Mouse (Mus musculus): ENCODE results near the gene Ralgapa1. TPM values are rescaled to one million over a fixed set of nuclear protein-coding genes. Genes with fewer than 3 reads are reported as not detected.

Ralgapa1 gene
- total RNA-seq (2021): 100 to 1,000 TPM; 122 to 125 TPM

DNA sequence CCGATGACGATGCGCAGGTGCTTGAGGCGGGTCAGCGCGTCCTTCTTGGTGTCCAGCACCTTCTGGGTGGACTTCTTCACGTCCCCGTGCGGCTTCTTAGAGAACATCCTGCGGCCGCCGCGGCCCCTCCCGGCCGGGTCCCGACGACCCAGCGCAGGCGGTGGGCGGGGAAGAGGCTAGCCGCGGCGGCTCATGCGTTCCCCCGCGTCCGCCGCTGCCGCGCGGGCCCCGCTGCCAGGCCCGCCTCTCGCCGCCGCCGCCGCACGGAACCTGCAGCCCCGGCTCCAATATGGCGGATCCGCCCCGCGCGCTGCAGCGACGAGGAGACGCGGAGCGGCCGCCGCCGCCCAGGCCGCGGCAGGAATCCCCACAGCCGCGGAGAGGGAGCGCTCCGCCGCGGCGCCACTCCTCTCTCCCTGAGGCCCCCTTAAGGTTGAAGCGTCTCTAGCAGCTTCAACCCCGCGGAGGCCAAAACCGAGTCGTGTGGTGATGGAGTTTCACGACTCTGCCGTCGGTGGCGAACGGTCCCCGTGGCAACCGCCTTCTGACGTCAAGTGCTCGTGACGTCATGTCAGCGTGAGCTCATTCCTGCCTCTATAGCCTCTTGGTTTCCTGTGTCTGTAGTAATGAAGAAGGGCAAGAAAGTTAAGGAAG lies at the start of gene Ralgapa1:
Ralgapa1 (minus strand) TSS at position 507 of the 654 bp plus-strand sequence.
- DNase-seq (ENCODE audit: low spot score in 2 of 2): peak; percentile 85 to 92
- intact Hi-C loops (cut with DNase I): no loop called here

DNA sequence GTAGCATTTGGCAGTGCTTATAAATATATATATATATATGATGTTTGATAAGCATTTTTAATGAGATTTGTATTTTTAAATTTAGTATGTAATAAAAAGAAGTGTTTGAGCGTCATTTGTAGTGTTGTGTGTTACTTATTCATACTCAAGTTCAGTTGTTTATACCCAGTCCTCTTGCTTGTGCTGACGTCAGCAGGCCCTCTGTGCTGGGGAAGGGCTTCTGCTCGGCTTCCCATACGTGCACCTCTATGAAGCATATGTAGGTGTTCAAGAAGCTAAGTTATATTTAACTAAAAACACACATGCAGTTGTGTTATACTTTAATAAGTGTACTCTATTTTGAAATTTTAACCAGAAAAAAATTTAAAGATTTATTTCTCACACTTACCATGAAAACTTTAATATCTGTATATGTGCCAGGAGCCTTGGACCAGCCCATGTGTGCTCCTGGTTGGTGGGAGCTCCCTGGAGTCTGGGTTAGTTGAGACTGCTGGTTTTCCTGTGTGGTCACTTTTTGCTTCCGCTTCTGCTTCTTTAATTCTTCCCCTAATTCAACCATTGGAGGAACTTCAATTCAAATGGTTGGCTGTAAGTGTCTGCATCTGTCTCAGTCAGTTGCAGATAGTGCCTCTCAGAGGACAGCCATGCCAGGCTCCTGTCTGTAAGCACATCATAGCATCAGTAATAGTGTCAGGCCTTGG lies 48.8 kb upstream of the Ralgapa1 start:
- intact Hi-C loops (cut with DNase I): no loop called here
- no peak for DNase-seq (ENCODE audit: low spot score in 2 of 2)

DNA sequence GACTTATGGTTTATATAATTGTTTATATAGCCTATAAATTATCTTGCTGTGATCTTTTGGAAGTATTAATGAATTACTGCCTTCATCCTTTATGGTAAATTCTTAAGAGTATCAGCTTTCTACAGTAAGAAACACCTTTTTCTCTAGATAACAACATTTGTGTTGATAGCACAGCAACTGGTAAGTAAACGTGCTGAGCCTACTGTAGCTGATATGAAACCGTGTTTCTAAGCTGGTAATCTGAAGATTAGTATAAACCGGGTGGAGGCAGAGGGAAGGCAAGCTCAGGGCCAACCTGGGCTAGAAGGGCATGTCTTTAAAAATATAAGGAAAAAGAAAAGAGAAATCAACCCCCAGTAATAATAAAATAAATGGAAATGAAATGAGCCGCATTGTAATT lies 46.8 kb upstream of the Ralgapa1 start:
- intact Hi-C loops (cut with DNase I): no loop called here
- no peak for DNase-seq (ENCODE audit: low spot score in 2 of 2)

- intact Hi-C loops (cut with DNase I): no loop called here
- DNase-seq (ENCODE audit: low spot score in 2 of 2): no peak
These were observed 39.7 kb upstream of the Ralgapa1 start for GRCm38 (mm10) chr12:55860631-55861030.

- intact Hi-C loops (cut with DNase I): no loop called here
- no peak for DNase-seq (ENCODE audit: low spot score in 2 of 2)
These were observed 38.7 kb upstream of the Ralgapa1 start for GRCm38 (mm10) chr12:55859409-55860349.

DNA sequence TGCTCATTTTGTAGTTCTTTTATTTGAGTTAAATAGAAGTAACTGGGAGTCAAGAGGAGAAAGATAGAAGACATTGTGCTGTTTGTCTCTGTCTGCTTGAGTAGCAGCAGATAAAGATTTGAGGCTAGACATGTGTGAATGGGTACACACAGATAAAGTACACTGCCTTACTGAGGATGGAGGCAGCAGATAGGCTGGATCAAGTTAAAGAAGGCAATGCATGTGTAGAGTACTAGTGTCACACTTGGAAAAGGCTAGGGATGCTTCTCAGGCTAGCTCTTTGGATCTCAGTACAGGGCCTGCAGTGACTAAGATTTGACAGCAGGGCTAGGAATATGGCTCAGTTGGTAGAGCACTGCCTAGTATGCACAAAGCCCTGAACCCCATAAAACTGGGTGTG lies 29.7 kb upstream of the Ralgapa1 start:
- intact Hi-C loops (cut with DNase I): no loop called here
- DNase-seq (ENCODE audit: low spot score in 2 of 2): no peak

- intact Hi-C loops (cut with DNase I): no loop called here
- DNase-seq (ENCODE audit: low spot score in 2 of 2): no peak
These were observed 26.9 kb upstream of the Ralgapa1 start for GRCm38 (mm10) chr12:55847851-55848250.

- intact Hi-C loops (cut with DNase I): no loop called here
- DNase-seq (ENCODE audit: low spot score in 2 of 2): peak in 1 of 2 experiments; percentile 10
These were observed 25.8 kb upstream of the Ralgapa1 start for GRCm38 (mm10) chr12:55846741-55847140.

GRCm38 (mm10) chr12:55837495-55837894 lies 16.5 kb upstream of the Ralgapa1 start:
- intact Hi-C loops (cut with DNase I): loop anchor here (10.0 kb wide), 2 partner anchors 313 to 533 kb away; partner anchors contain the start of gene Ppp2r3c
- DNase-seq (ENCODE audit: low spot score in 2 of 2): no peak

DNA sequence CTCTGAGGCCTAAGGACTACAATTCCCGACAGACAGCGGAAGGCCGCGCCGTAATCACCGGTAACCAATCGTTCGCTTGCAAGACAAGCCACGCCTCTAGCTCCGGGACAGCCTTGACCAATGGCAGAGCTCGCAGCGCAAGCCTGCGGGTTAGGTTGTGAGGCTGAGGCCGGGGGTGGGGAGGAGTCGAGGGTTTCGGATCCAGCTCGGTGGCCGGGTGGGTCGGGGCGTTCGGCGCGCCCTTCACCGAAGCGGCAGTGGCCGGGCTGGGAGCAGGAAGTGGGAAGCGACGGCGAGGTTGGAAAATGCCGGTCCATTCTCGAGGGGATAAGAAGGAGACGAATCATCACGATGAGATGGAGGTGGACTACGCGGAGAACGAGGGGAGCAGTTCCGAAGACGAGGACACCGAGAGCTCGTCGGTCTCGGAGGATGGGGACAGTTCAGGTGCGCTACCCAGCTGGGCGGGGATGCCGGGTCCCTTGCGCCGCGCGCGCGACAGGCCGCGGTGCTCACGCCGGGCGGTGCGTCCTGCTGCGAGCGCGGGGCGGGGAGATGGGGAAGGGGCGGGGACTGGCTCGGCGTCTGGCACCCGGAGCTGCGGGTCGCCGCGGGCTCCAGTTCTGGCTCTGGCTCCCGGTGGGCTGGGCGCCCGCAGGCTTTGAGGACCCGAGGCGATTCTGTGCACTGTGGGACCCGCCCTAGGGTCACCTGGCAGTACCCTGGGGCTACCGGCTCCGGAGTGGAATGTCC lies 15.4 kb upstream of the Ralgapa1 start, which contains the start of gene Brms1l:
Brms1l (plus strand) TSS at position 126 of the 753 bp plus-strand sequence.
- peak; percentile 95 to 99 for DNase-seq (ENCODE audit: low spot score in 2 of 2)
- intact Hi-C loops (cut with DNase I): loop anchor here (10.0 kb wide), 2 partner anchors 312 to 532 kb away; partner anchors contain the start of gene Ppp2r3c

- DNase-seq (ENCODE audit: low spot score in 2 of 2): no peak
- intact Hi-C loops (cut with DNase I): loop anchor here (10.0 kb wide), 2 partner anchors 311 to 531 kb away; partner anchors contain the start of gene Ppp2r3c
These were observed 14.9 kb upstream of the Ralgapa1 start for GRCm38 (mm10) chr12:55835857-55836198.

GRCm38 (mm10) chr12:55834891-55835290 lies 13.9 kb upstream of the Ralgapa1 start:
- intact Hi-C loops (cut with DNase I): loop anchor here (5.0 to 10.0 kb wide), 4 partner anchors 43 to 530 kb away; partner anchors contain the start of gene Ppp2r3c
- no peak for DNase-seq (ENCODE audit: low spot score in 2 of 2)

- DNase-seq (ENCODE audit: low spot score in 2 of 2): no peak
- intact Hi-C loops (cut with DNase I): loop anchor here (5.0 to 10.0 kb wide), 4 partner anchors 42 to 529 kb away; partner anchors contain the start of gene Ppp2r3c
These were observed 13.1 kb upstream of the Ralgapa1 start for GRCm38 (mm10) chr12:55833906-55834625.

GRCm38 (mm10) chr12:55832961-55833360 lies 12.0 kb upstream of the Ralgapa1 start:
- DNase-seq (ENCODE audit: low spot score in 2 of 2): no peak
- intact Hi-C loops (cut with DNase I): loop anchor here (5.0 to 10.0 kb wide), 4 partner anchors 41 to 528 kb away; partner anchors contain the start of gene Ppp2r3c

DNA sequence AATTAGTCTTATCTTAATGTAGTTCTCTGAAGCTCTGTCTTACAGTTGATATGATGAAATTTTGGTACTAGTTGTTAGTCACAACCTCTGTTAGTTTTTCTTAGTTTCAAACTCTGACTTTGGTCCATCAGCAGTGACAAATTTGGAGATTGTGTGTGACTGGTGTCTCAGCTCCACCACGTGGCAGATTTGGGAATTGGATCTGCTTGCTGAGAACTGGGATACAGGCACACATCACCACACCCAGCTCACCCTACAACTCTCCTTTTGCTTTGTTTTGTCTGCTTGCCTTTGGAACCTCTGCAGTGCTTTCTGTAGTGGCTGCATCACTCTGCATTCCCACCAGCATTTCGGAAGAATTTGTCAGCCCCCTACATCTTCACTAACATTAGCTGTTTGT lies 10.1 kb upstream of the Ralgapa1 start:
- peak; percentile 78 to 82 for DNase-seq (ENCODE audit: low spot score in 2 of 2)
- intact Hi-C loops (cut with DNase I): loop anchor here (1.0 to 10.0 kb wide), 5 partner anchors 39 to 526 kb away; partner anchors contain the start of gene Ppp2r3c

- intact Hi-C loops (cut with DNase I): no loop called here
- no peak for DNase-seq (ENCODE audit: low spot score in 2 of 2)
These were observed 4.6 kb upstream of the Ralgapa1 start for GRCm38 (mm10) chr12:55825537-55825936.

GRCm38 (mm10) chr12:55824027-55824426 lies 3.1 kb upstream of the Ralgapa1 start:
- no peak for DNase-seq (ENCODE audit: low spot score in 2 of 2)

GRCm38 (mm10) chr12:55820119-55820660 lies 777 bp downstream of the Ralgapa1 start:
- peak; percentile 30 to 53 for DNase-seq (ENCODE audit: low spot score in 2 of 2)
- intact Hi-C loops (cut with DNase I): no loop called here

More at GRCm38 (mm10) chr12:55824027-55824426, 3.1 kb upstream of the Ralgapa1 start:
- intact Hi-C loops (cut with DNase I): no loop called here

Data from left cerebral cortex, postnatal 25 days (tissue).